Mouse (Mus musculus) frontal cortex, postnatal 14 days (tissue): Measurements from ENCODE around the gene Stx1a.
A peak's percentile ranks its signal among the peaks of the same experiment; 100 is the strongest.
"Not testable (repeated sequence)": the region's sequence is repeated elsewhere in the genome, so short reads cannot be mapped to it uniquely, and the experiment has no call there.

Source experiments
- DNase-seq, 2 experiments: peaks; one replicate each; pipeline ENCODE4 v3.0.0; 2022; ENCODE audit warnings: low spot score in 2 of 2

Stx1a gene

GRCm38 (mm10) chr5:135039541-135039940, 16.3 kb downstream of the Stx1a start:
- DNase-seq: no peak

- no peak for DNase-seq
These were observed 16.8 kb downstream of the Stx1a start for GRCm38 (mm10) chr5:135040059-135040458.

GRCm38 (mm10) chr5:135040777-135041176, 17.5 kb downstream of the Stx1a start:
- DNase-seq: no peak

GRCm38 (mm10) chr5:135042105-135042788, 19.0 kb downstream of the Stx1a start:
- DNase-seq: no peak

GRCm38 (mm10) chr5:135044575-135044974, 21.3 kb downstream of the Stx1a start:
- no peak for DNase-seq

GRCm38 (mm10) chr5:135048539-135048938, 25.3 kb downstream of the Stx1a start:
- DNase-seq: no peak

GRCm38 (mm10) chr5:135049268-135049667, 26.0 kb downstream of the Stx1a start:
- DNase-seq: not testable (repeated sequence)

GRCm38 (mm10) chr5:135053356-135053755, 30.1 kb downstream of the Stx1a start:
- no peak for DNase-seq

- peak; percentile 95 to 97 for DNase-seq
These were observed 40.5 kb downstream of the Stx1a start, which contains the start of gene Dnajc30 for GRCm38 (mm10) chr5:135063629-135064381. TSS of gene Dnajc30 (plus strand) at chr5:135064202.

- no peak for DNase-seq
These were observed 41.1 kb downstream of the Stx1a start for GRCm38 (mm10) chr5:135064382-135064766.

GRCm38 (mm10) chr5:135064909-135065446, 41.7 kb downstream of the Stx1a start, which contains the start of gene Bud23:
TSS of gene Bud23 (minus strand) at chr5:135064959.
- DNase-seq: not testable (repeated sequence)

GRCm38 (mm10) chr5:135066008-135066407, 42.7 kb downstream of the Stx1a start:
- no peak for DNase-seq

GRCm38 (mm10) chr5:135070448-135070847, 47.2 kb downstream of the Stx1a start:
- no peak for DNase-seq

- DNase-seq: no peak
These were observed 48.8 kb downstream of the Stx1a start for GRCm38 (mm10) chr5:135072061-135072460.

- no peak for DNase-seq
These were observed 49.4 kb downstream of the Stx1a start for GRCm38 (mm10) chr5:135072720-135073119.

- no peak for DNase-seq
These were observed 50.3 kb downstream of the Stx1a start for GRCm38 (mm10) chr5:135073349-135074150.

- no peak for DNase-seq
These were observed 52.4 kb downstream of the Stx1a start for GRCm38 (mm10) chr5:135075655-135076054.

GRCm38 (mm10) chr5:135076368-135076767, 53.1 kb downstream of the Stx1a start:
- DNase-seq: no peak

GRCm38 (mm10) chr5:135076931-135077505, 53.7 kb downstream of the Stx1a start:
- DNase-seq: no peak

- DNase-seq: peak; percentile 70 to 91
These were observed 54.5 kb downstream of the Stx1a start, which contains the start of gene Vps37d for GRCm38 (mm10) chr5:135077564-135078481. TSS of gene Vps37d (minus strand) at chr5:135078266.
